Mouse (Mus musculus) megakaryocyte progenitor cell, adult 5-6 weeks (primary cell): ENCODE data around the gene Wdr38. TPM values are rescaled to one million over a fixed set of nuclear protein-coding genes. Genes with fewer than 3 reads are reported as not detected.
A peak's percentile ranks its signal among the peaks of the same experiment; 100 is the strongest.

Experiments used
- ATAC-seq: replicated peaks from 2 replicates; pipeline ENCODE4 v1.8.0; 2016; ENCODE audit warnings: mild to moderate bottlenecking, moderate TSS enrichment, inconsistent platforms; ENCODE audit not compliant: poor library complexity
- total RNA-seq, 2 experiments: library from RNA; stranded (forward) in 1 of 2; stranded (reverse) in 1 of 2; fragments of 157-497, 149-512 nt in 1 of 2; fragments of 200-1000 nt in 1 of 2; gene quantifications; 2 replicates each; pipeline versions ENCODE4 v1.2.3 to v1.2.4; 2015 to 2017

The Wdr38 gene
- total RNA-seq (2015) (0.22 TPM in 2 replicates), total RNA-seq (2017) (0.25 and 0.88 TPM in 2 replicates)

DNA sequence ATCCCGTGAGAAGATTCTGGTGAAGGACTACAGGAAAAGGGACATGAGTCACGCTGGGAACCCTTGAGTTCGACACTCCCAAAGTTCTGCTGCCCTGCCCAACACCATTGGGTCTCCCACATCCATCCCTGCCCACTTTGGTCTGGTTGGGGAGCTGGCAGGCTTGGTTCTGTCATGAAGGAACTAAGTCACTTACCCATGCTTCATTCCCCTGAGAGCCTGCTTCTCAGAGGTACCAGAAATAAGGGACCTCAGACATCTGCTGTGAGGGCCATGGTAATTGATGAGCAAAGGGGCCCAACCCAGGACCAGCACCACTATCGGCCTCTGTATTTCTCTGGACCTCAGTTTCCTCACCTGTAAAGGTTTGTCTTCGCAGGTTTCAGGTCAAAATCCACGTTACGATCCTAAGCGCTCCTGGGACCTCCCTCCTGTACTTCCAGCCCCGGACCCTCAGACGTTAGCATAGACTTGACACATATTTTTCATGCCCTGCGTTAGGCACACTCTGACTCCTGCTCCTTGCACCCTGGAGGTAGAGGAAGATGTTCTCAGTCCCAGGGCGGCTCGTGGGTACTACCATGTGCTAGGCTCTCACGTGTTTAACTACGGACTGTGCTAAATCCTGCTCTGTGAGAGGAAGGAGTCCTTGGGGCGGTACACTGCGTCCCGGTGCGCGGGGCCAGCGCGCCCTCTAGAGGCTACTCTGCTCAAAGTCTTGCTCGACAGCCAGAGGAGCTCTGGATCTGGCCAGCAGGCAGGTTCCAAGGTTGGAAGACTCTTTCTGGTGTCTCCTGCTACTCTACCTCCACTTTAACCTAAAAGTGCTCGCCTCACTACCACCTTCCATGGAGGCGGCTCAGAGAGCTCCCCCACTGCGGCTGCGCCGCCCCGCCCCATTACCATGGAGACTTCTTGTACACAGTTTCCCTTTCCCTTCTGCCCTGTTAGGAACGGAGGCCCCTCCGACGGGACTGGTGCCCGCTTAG, at the start of gene Wdr38:
Wdr38 (plus strand) TSS at position 91 of the 989 bp plus-strand sequence.
- ATAC-seq = peak; percentile 80

DNA sequence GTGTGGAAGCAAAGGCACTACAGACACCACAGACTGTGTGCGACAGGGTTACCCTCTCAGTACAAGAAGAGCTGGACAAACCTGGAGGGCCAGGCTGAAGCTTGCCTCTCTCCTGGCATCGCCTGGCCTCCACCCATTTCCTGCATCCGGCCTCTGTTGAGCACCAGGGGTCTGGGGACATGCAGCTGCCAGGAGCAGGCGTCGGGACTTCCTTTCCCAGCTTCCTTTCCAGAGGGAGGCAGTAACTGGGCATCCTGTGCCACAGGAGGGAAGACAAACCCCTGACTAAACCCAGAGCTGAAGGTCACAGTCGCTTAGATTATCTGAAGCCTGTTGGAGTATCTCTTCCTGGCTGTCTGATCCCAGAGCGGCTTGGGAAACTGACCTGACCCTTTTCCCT, 49.7 kb upstream of the Wdr38 start:
- ATAC-seq = no peak

DNA sequence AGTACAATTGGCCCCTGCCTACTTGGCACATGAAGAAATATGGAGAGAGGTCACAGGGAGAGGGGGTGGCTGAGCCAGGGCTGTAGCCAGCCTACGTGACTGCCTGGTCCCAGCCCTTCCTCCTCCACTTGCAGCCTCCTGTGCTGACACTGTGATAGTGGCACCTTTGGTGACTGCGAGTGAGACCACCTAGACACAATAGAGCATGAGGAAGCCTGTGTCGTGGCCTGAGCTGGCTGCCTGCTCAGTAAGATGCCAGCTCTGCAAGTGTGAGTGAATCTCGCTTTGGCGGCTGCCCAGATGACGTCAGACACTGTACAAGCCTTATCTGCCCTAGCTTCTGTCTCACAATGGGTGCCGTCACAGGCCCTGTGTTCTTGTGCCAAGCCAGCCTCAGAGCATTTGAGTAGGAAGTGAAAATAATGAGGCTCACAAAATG, 47.0 kb upstream of the Wdr38 start:
- ATAC-seq = peak; percentile 97

DNA sequence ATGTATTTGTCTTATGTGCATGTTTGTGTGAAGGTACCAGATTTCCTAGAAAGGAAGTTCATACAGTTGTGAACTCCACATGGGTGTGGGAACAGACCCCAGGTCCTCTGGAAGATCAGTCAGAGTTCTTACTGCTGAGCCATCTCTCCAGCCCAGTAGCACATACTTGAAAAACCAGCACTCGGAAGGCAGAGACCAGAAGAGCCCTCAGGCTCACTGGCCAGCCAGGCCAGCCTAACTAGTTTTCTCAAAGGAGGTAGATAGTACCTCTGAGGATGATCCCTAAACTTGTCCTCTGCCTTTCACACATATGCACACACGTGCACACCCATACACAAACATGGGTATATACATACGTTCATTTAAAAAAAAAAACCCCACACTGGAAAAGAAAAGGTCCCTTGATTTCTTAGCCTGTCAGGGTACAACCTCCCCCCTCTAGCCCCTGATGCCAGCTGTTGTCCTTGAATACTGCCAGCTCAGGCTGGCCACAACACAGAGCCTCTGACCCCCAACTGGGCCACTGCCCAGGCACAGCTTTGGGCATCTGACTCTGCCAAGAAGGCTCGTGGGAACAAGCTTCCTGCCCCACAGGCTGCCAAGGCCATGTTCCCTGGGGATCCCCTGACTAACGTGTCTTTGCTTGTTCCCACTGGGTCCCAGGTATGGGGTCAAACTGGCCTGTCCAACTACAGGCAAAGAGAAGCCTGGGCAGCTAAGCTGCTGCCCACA, 44.0 kb upstream of the Wdr38 start:
- ATAC-seq = no peak

DNA sequence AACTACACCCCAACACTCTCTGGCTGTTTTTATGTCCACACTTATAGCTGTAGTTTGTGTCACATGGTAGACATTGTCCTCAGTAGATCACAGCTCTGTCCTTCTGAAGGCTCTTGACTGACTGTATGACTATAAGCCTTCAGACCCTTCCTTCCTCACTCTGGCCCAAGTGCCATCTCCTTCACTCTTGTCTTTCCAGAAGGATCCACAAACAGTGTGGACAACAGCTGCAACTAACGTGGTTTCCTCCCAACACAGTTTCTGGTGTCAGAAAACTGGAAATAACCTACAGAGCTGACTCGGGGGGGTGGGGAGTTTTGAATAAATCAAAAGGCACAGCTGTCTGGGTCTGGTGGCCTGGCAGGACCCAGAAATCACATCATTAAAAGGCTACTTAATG, 41.2 kb upstream of the Wdr38 start:
- ATAC-seq = peak; percentile 15; the same call in 1 of the 2 replicates

DNA sequence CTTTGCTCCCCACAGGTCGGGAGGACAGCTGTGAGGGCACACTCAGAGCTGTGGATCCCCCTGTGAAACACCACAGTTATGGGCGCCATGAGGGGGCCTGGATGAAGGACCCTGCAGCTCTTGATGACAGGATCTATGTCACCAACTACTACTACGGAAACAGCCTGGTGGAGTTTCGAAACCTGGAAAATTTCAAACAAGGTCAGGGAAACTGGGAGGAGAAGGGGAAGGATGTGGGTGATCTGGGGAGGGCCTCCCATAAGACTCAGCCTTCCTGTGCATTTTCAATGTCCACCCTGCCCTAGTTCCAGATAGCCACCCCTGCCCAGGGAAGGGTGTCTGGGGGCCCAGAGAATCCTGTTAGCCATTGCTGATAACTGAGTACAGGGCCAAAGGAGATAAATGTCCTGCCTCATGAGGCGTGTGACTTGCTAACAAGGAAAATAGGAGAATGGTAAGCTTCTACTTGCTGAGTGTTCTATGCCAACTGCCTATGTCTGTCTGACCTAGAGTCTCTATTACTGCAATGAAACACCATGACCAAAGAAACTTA, 39.5 kb upstream of the Wdr38 start:
- peak; percentile 60 for ATAC-seq

DNA sequence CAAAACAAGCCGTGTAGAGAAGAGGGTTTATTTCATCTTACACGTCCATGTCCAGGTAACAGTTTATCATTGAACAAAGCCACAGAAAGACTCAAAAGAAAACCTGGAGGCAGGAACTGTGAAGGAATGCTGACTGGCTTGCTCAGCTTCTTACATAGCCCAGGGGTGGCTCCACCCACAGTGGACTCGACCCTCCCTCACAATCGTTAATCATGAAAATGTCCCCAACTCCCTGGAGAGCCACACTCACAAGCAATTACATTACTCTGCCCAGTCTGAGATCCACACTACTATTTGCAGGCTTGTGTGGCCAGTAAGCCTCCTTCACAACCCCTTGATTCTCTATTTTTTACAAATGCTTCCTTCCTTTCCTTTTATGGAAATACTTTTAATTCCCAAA, 33.1 kb upstream of the Wdr38 start:
- no peak for ATAC-seq

DNA sequence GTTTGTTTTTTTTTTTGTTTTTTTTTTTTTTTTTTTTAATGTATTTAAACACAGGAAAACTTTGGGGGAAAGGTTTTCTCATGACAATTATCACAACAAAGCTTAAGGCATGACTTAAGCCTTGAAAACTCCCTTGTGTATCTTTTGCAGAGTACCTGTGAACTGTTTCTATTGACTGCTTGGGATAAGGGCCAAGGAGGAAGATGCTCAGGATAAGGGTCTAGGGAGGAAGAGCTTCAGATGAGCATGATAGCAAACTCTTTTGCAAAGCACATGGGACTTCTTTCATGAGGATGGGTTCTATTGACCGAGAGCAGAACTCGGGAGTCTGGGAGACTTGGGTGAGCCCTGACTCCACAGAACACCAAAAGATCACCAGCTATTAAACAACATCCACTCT, 27.6 kb upstream of the Wdr38 start:
- ATAC-seq = no peak

DNA sequence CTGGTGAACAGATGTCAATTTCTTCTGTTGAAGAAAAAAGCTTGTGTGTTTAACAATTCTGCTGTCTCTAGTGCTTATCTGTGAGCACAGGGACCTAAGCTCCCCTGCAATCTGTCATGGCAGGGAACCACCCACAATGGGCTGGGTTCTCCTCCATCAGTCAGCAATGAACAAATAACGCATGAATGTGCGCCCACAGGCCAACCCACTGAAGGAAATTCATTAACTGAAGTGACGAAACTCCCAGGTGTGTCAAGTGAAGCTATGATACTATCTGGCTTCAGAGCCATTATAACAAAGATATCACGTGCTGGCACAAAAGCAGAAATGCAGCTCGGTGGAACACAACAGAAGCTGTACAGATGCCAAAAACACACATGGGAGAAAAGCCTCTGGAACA, 27.2 kb upstream of the Wdr38 start:
- ATAC-seq = peak; percentile 96

DNA sequence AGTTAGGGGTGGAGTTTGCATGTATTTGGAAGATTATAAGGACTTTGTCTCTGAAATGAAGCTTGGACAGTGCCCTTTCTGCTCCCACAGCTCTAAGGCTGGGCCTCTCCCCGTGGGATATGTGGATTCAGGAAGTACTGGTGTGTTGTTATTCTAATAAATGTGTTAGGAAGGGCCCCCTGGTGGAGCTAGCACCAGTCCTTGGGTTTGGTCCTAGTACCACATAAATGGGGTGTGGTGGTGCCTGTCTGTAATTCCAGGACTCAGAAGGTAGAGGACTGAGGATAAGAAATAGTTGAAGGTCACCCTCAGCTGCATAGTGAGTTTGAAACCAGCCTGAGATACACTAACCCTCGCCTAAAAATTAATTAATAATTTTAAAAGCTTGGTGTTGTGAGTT, 24.1 kb upstream of the Wdr38 start:
- no peak for ATAC-seq

DNA sequence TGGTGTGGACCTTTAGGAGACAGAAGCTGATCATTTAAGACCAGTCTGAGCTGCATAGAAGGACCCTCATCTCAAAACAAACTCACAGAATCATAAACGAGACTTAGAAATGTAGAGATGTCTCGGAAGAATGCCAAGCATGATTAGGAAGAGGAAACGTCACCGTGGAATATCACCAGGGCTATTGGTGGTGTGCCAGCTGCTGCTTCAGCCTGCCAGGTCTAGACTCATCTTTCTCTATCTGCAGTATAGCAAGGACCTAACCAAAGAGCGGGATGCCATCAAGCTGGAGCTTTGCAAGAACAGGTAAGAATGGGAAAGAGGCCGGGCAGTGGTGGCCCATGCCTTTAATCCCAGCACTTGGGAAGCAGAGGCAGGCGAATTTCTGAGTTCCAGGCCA, 23.6 kb upstream of the Wdr38 start:
- ATAC-seq = no peak

DNA sequence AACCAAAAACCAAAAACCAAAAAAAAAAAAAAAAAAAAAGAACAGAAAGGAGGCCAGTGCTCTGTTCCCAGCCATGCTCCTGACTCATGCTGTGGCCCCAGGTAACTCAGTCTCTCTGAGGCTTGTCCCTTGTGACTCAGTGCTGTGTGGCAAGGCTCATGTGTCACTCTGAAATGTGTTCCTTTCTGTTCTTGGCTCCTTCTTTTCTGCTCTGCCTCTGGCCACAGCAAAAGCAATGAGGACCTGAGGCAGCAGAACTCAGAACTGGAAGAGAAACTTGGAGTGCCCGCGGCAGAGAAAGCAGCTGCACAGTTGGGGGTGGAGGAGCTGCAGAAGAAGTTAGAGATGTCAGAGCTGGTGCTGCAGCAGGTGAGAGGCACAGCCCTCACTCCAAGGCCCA, 23.1 kb upstream of the Wdr38 start:
- no peak for ATAC-seq

DNA sequence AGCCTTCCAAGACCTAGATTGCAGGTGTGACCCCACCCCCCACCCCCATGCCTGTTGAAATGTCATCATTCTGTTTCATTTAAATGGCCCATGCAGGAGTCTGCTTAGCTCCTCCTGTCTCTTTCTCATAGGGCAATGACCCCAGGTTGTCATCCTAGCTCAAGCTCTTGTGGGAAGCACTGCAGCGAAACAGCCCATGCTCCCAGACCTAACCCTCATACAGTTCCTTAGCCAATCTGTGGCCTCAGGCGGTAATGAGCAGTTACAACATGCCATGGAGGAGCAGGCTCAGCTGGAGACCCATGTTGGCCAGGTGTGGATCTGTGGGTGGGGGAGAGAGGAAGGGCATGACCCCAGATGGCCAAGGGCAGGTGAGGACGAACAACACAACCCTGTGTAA, 22.1 kb upstream of the Wdr38 start:
- ATAC-seq = no peak

DNA sequence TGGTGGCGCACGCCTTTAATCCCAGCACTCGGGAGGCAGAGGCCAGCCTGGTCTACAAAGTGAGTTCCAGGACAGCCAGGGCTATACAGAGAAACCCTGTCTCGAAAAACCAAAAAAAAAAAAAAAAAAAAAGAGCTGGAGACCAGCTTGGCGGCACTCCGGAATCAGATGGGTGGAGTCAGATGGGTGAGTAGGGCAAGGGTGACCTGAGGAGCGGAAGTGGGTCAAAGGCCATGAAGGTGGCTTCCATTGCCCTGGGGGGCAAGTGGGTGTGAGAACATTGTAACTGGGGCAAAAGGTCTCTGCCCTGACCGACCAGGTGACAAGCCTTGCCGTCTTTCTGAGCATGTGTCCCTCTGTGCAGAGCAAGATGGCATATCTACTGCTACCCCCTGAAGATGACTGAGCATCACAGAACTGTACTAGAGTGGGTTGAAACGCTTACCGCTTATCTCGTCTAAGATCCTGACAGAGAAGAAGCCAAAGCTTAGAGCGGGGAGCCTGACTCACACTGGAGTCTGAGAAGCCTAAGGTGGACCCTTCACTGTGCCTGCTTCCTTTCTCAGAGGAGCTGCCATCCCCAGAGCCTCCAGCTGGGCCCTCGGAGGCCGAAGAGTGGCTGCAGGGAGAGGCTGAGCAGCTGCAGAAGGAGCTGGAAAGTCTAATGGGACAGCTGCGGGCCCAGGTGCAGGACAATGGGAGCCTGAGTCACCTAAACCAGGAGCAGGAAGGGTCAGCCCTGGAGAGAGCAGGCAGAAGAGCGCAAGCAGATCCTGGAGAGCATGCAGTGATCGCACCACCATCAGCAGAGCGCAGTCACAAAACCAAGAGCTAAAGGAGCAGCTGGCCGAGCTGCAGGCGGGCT, 21.1 kb upstream of the Wdr38 start:
- no peak for ATAC-seq

DNA sequence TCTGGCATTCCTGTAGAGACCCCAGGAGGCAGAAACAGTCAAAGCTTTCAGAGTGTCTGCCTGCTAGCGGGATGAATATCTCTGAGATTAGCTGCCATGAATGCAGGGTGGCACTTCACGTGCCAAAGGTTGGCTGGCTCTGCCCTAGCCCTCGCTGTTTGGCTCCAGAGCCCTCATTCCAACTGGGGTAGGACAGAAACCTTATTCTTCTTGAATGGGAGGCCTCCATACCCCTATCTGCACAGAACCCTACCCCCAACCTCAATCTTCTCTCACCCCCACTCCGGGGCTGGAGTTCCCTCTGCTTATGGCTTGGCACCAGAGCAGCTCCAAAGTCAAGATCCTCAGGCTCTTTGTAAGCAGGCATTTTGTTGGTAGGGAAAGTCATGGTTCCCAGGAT, 19.4 kb upstream of the Wdr38 start:
- no peak for ATAC-seq

DNA sequence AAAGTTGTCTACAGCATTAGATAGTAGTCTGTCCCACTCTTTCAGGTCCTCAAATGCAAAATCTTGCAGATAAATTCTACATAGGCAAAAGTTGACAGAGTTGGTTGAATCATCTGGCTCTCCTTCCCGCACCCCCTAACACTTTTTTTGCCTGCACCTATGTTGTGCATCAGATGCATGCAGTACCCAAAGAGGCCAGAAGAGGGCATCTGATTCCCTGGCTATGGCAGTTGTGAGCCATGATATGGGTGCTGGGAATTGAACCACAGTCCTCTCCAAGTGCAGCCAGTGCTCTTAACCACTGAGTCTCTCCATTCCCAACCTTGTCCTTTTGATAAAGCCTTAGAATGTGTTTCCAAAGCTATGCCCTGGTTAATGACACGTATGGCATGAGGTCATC, 13.8 kb upstream of the Wdr38 start:
- peak; percentile 40; the same call in 1 of the 2 replicates for ATAC-seq

DNA sequence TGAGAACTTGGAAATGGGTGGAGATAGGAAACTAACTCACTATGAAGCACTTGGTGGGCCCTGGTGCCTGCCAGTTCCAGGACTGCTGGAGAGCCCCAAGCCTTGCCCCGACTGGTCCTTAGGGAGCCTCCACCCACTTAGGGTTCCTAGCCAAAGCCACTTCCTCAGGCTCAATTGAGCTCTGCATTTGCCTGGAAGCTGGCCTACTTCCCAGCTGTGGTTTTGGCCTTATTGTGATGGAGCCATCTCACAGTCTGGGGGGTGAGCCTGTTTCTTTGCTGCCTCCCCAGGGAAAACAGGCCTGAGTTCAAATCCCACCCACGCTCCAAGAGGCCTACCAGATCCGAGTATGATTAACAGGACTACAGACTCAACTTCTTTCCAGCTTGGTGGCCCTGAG, 10.7 kb upstream of the Wdr38 start:
- ATAC-seq = no peak

DNA sequence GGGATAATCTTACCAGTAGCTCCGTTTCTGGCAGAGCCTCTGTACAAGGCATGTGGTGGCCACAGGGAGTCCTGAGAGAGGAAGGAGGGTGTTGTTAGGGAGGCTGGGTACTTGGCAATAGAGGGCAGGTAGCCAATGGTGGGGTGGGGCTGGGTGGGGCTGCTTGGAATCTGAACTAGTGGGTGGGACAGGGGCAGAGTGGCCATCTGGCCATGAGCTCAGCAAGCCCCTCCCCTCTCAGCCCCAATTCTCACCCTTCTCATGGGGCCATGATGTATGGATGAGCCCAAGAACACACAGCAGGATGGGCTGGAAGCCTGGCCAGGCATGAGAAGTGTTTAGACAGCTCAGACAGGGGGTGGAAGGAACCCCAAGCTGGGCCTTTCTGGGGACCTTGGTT, 9.9 kb upstream of the Wdr38 start:
- ATAC-seq = no peak

DNA sequence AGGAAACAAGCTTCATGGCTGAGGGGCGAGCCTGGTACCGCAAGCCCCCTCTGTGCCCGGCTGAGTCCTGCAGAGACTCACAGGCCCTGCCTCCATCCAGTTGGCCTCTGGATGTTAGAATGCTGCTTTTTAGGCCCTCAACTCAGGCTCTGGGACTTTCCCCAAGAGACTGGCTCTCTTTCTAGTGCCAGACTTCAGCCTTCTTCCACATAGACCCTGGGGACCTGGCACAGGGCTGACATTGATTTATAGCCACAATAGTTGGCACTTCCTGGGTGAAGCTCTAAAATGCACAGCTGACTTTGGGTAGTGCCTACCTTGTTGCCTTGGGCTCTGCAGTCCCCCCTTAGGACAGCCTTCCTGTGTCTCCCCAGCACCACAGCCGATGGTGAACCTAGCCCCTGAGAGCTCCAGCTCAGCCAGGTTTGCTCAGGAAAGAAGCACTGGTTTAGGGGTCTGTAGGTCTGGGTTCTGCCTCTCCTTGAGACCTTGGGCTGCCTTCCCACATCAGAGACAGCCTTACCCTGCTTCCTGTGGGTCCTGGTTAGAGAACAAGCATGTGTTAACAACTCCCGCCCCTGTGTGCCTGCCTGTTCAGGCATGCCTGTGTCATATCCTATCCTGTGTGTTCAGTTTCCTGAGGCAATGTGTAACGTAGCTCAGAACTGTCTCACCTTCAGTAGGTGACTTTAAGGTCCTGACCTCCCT, 9.3 kb upstream of the Wdr38 start:
- no peak for ATAC-seq

DNA sequence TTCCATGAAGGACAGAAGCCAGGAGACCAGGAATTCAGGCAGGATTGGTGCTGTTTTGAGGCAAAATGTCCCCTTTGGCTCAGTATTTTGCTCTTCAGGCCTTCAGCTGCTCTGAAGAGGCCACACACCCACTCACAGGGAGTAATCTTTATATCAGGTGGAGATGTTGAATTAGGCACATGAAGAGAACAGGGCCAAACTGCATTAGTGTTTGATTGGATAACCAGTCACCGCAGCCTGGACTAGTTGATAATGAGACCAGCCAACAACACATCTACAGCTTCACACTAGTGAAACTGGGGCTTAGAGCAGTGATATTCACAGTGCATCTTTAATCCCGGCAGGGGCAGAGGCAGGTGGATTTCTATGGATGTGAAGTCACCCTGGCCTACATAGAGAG, 8.3 kb upstream of the Wdr38 start:
- peak; percentile 94 for ATAC-seq
